Mouse (Mus musculus) cerebellum, postnatal 36 days (tissue): ENCODE results near the gene St8sia2.

Experiments
- DNase-seq, 2 experiments: peaks; one replicate each; pipeline ENCODE4 v3.0.0; 2021 to 2022; ENCODE audit warnings: mixed read lengths in 2 of 2

St8sia2 gene

GRCm38 (mm10) chr7:74013601-74014175, at the start of gene St8sia2:
St8sia2 (minus strand) TSS chr7:74013690.
- DNase-seq: peak; percentile 13 to 18

GRCm38 (mm10) chr7:74061076-74061475, 47.6 kb upstream of the St8sia2 start:
- no peak for DNase-seq

GRCm38 (mm10) chr7:74060306-74060946, 46.9 kb upstream of the St8sia2 start:
- DNase-seq: no peak

GRCm38 (mm10) chr7:74059684-74060083, 46.2 kb upstream of the St8sia2 start:
- no peak for DNase-seq

DNA sequence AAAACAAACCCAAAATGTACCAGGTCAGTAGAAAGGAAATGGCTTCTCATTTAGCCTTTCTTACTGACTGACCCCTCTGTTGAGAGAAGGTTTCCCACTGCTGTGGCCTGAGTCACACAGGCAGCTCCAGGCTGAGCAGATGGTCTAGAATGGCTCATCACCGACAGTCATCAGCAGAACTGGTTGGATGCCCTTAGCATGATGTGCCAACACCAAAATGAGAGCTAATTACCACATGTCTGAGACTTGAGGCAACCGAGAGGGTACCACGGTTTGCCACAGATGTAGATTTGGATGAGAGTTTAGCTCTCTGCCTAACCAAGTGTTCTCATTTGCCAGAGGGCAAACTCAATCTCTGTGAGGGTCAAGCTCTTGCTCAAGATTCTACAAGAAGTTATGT, 42.3 kb upstream of the St8sia2 start:
- DNase-seq: peak; percentile 53 to 65

DNA sequence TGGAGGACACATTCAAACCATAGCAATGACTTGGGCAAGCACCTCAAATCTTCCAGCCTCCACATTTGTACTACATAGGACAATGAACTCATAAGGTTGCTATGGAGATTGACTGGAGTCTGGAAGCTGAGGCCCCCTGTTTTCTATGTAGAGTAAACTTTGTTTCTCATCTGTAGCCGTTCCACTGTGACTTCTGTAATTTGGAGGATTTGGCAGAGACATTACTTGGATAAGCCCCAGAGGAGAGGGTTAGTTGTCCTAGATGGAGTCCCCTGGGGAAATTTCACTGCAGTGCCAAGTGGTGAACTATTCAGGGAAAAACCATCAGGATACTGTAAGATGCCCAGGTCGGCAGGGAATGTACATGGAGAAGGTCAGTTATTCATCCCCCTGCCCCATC, 34.1 kb upstream of the St8sia2 start:
- DNase-seq: no peak

DNA sequence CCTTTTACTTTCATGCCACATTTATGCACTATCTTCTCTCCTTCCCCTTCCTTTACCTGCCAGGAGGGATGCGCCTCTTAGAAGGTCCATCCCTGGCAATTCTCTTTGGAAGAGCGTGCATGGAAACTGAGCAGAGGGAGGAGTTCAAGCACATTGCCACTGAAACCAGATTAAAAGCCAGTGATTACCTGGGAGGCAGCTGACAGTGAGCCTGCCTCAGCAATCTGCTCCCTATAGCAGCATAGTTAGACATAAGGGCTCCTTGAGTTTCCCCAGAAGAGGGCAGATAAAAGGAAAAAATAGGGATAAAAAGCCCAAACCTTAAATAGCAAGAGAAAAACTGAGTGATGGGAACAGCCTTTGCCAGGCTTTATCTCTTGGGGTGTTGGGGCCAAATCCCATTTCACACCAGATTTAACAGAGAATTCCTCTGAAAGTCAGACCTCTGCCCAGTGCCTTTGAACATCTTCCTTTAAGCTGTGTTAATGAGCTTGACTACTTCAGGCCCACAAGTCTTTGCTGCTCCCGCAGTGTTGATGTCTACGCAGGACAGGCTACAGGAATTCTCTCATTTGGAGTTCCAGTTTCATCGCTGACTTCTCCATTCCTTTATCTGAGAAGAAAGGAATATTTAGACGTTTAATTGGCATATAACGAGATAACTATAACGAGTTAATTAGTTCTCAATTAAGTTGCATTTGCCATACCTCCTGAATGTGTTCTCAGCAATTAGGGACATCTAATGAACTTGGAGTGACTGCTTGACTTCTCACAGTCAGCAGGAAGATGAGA, 31.9 kb upstream of the St8sia2 start:
- DNase-seq: no peak

DNA sequence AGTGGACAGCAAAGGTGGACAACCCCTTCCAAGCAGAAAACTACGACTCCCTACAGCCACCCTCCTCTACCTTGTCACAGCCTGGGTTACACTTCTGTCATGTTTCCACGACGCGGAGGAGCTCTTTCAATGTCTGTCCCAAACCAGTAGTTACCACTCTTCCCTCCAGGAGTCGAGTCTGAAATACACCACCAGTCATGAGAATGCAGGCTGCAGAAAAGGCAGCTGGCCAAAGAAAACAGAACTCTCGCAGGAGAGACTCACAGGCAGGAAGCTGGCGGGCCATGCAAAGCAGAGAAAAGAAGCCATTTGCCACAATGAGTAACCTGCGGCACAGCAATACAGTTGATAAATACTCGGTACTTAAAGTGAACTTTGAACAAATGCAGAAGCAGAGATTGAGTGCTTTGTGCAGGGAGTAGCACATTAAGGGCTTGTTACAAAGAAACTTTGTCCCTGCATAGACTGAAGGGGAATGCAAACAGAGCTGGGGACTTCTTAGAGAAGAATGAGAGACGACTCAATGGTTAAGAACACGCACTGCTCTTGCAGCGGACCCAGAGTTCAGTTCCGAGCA, 30.2 kb upstream of the St8sia2 start:
- DNase-seq: no peak

- peak; percentile 41 to 48 for DNase-seq
Observed at GRCm38 (mm10) chr7:74025007-74025406, 11.5 kb upstream of the St8sia2 start.

GRCm38 (mm10) chr7:74024171-74024570, 10.7 kb upstream of the St8sia2 start:
- no peak for DNase-seq

DNA sequence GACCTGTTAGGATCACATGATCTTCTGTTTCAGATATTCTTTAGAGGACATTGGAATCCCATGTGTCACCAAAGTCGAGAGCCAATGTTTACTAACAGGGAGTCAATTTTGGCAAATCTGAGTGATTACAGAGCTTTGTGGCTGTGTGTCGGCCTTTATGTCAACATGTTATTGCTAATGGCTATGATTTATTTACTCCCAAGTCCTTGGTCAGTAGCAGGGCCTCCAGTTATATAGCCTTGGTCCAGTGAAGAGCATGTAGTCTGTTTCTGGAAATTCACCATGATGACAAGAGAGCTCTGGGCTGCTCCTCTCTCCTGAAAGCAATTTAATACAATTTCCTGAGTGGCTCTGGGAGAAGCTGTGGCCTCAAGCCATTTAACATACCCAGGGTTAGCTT, 9.1 kb upstream of the St8sia2 start:
- no peak for DNase-seq

DNA sequence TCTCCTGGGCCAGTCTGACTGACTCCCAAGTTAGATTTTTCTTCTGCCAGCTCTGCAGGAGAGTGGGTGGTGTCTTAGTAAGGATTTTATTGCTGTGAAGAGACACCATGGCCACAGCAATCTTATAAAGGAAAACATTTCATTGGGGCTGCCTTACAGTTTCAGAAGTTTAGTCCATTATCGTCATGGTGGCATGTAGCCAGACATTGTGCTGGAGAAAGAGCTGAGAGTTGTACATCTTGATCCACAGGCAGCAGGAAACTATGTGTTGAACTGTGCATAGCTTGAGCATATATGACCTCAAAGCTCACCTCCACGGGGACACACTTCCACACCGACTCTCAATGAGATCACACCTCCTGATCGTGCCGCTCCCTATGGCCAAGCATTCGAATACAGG, 8.3 kb upstream of the St8sia2 start:
- DNase-seq: no peak

- no peak for DNase-seq
Observed at GRCm38 (mm10) chr7:74016613-74017012, 3.1 kb upstream of the St8sia2 start.

DNA sequence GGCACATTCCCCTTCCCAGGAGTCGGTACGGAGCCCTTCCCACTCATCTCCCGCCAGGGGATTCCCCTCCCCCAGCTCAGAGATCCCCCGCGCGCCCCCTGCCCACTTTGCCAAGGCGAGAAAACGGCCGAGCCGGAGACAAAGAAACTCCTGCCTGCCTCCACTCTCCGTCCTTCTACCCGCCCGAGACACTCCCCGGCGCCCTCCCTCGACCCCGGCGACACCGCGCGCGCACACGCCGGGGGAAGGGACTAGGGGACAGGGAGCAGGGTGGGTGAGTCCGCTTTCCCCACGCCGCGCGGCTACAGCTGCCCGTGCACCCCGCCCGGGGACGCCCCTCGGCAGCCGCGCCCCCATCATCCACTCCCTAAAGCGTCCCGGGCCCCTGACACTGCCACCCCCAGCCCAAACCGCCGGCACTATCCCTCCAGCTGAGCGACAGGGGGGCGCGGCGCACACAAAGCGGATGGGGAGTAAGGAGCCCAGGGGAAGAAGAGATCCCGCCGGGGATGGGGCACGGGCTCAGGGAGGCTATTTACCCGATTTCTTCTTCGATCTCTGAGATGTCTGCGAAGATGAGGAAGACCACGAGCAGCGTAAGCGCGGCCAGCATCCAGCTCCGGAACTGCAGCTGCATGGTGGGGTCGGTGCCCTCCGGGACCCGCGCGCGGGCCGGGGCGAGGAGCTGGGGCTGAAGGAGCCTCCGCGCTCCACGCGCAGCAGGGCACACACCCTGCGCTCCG, 461 bp downstream of the St8sia2 start:
- DNase-seq: peak in 1 of 2 experiments; percentile 7

DNA sequence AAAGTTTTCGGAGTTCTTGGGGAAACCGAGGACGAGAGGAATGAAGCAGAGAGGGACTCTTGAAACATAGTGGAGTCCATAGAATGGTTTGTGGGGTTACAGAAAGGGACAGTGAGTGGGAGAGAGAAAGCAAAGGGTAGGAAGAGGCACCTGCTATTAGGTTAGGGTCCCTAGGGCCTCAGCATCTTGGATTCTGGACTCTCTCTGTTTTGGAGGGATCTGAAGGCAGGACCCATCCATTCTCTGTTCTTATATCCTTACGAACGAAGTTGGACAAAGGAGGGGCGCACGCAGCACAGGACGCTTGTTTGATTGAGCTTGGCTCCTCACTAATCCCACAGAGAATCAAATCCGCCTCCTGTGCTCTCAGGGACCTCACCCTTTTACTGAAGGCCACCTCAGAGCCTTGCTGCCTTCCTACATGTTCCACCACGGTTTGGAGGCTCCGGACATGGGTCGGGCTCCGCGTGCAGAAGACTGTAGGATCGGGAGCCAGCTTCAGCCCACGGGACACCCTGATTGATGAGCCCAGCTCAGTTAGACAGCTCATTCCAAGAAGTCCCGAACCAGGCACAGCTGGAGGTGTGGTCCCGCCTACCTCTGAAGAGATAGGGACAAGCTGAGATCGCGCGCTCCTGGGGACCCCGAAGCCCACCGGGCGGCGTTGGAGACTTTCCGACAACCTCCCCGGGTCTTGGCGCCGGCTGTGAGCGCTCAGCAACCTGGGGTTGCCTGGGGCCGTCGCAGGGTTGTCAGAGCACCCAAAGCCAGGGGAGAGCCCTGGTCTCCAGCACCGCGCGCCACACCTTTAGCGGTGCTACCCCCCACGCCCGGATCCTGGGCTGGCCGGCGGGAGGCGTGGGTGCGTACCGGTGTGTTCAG, 1.3 kb downstream of the St8sia2 start:
- no peak for DNase-seq

- no peak for DNase-seq
Observed at GRCm38 (mm10) chr7:74008946-74009542, 4.4 kb downstream of the St8sia2 start.

GRCm38 (mm10) chr7:74006775-74007371, 6.6 kb downstream of the St8sia2 start:
- no peak for DNase-seq

DNA sequence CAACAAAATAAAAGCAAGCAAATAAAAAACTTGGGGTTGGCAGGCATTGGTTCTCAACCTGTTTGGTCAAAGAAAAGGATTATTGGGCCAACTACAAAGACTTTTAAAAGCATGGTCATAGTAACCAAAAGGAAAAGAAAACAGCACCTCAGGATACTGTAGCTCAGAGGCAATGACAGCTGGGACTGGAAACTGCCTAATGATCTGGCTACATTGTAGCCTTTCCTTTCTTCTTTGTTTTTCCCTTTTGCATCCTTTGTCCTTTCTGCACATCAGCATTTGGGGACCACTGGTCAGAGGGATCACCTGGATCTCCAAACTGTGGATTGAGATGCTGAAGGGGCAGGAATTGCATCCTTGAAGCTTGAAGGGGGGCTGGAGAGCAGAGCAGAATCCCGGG, 7.1 kb downstream of the St8sia2 start:
- DNase-seq: no peak

DNA sequence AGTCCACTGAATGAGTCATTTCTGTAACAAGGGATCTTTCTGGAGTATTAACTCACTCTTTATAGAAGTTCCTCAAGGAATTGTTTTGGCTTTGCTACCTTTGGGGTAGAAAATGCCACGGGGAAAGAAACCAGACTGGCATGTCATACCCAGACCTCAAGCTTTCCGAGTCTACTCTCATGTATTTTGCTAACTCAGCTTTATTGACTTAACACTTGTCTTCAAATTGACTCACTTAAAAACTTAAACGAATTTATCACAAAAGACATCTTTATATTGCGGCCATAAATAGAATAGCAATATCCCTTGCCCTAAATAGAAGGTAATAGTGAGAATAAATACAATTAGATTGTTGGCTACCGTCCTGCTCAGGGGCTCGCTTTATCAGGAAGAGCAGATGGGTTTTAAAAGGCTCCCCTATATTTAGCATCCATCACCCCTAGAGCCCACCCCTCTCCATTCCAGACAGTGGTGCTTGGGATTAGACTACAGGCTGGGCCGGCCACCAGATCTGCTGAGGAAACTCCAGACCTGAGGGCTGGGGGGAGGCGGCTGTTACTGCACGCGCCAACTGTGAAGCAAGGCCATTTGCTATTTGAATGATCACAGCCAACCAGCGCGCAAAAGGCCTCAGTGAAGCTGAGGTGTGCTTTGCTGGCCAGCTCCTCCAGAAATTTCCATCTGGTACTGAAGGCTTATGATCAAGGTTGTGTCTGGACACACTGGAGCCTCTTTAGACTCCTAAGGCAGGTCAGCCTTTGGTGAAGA, 12.6 kb downstream of the St8sia2 start:
- DNase-seq: no peak

DNA sequence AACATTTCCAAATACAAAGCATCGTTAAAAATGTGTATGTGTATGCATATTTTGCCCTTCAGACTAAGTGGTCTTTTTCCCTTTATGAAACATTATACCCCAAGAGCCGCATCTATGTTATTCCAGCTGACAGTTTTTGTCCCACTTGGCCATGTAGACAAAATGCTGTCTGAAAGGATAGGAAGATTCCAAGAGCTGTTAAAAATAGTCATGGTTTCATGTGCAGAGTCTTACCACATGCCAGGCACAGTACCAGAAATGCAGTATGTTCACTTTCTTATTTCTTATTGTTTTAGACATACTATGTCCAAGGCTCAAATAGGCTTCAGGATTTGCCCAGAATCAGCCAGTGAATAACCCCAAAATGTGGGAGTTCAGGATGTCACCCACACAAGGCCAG, 24.1 kb downstream of the St8sia2 start:
- DNase-seq: no peak
